Mouse (Mus musculus) forebrain, embryonic 10.5 days (tissue): ENCODE results near the gene Bhlhe23. TPM values are rescaled to one million over a fixed set of nuclear protein-coding genes. Genes with fewer than 3 reads are reported as not detected.

Experiments used
- DNase-seq: peaks from one replicate; pipeline ENCODE4 v3.0.0-alpha.2; 2017; ENCODE audit warnings: low spot score; ENCODE audit errors: extremely low spot score
- H3K27ac ChIP-seq: fragments of 300-500 bp; sonication (generic); 2 replicates; pipeline ENCODE4 v1.5.1; 2016; ENCODE audit warnings: mild to moderate bottlenecking
- H3K27me3 ChIP-seq: fragments of 300-500 bp; sonication (generic); 2 replicates; pipeline ENCODE4 v1.6.1; 2016; ENCODE audit warnings: mild to moderate bottlenecking; ENCODE audit not compliant: poor library complexity, severe bottlenecking
- H3K36me3 ChIP-seq: fragments of 300-500 bp; sonication (generic); replicated peaks from 2 replicates; pipeline ENCODE4 v1.6.1; 2016; ENCODE audit warnings: mild to moderate bottlenecking, moderate library complexity
- H3K4me1 ChIP-seq: fragments of 300-500 bp; sonication (generic); 2 replicates; pipeline ENCODE4 v1.6.1; 2016
- H3K4me3 ChIP-seq: fragments of 300-500 bp; sonication (generic); 2 replicates; pipeline ENCODE4 v1.5.1; 2016; ENCODE audit warnings: mild to moderate bottlenecking, moderate library complexity
- H3K9me3 ChIP-seq: fragments of 300-500 bp; sonication (generic); 2 replicates; pipeline ENCODE4 v1.6.1; 2016; ENCODE audit warnings: mild to moderate bottlenecking, moderate library complexity
- whole genome bisulfite sequencing: fragments of 180-500 bp; shearing (Covaris S2); methylation state at CpG from one replicate; pipeline ENCODE4 v1.1.7; 2016; 5-methylcytosine and 5-hydroxymethylcytosine counted together
- polyA plus RNA-seq: library from polyadenylated mRNA; unstranded; fragments of >200 nt; fragmentation: Nextera tagmentation; extraction: Ambion mirVana; gene quantifications from 2 replicates; pipeline ENCODE4 v1.2.1, GENCODE M21; 2016

Bhlhe23 gene
- polyA plus RNA-seq, 1 experiment from 2014 or later, result 0.47 TPM

GRCm38 (mm10) chr2:180735232-180735631, 41.5 kb downstream of the Bhlhe23 start:
- Histone ChIP-seq H3K4me3 (no peak overlapping the region), H3K9me3 (no peaks in the 10 kb centered on the region), H3K27me3 (no peaks in the 10 kb centered on the region), H3K27ac (no peak overlapping the region), H3K36me3 (no peaks in the 10 kb centered on the region), H3K4me1 (peaks cover 3% of the 10 kb centered on the region; the same call in 1 of the 2 replicates)
- WGBS, result 90% methylated on average over 7 of the region's 7 CpGs
- no peak for DNase-seq

- H3K36me3 ChIP-seq, result no peaks in the 10 kb centered on the region
- peaks cover 2% of the 10 kb centered on the region; the same call in 1 of the 2 replicates for H3K4me1 ChIP-seq
- 72% methylated on average over 6 of the region's 6 CpGs for WGBS
- H3K4me3 ChIP-seq, result no peak overlapping the region
- no peaks in the 10 kb centered on the region for H3K27me3 ChIP-seq
- H3K9me3 ChIP-seq, result no peaks in the 10 kb centered on the region
- DNase-seq, result no peak
- no peak overlapping the region for H3K27ac ChIP-seq
Measured at GRCm38 (mm10) chr2:180731984-180732383, 44.7 kb downstream of the Bhlhe23 start.

- peaks cover 2% of the 10 kb centered on the region; the same call in 1 of the 2 replicates for H3K4me1 ChIP-seq
- H3K27ac ChIP-seq, result no peak overlapping the region
- no peaks in the 10 kb centered on the region for H3K27me3 ChIP-seq
- no peaks in the 10 kb centered on the region for H3K9me3 ChIP-seq
- no peak for DNase-seq
- H3K36me3 ChIP-seq, result no peaks in the 10 kb centered on the region
- no peak overlapping the region for H3K4me3 ChIP-seq
- WGBS, result 82% methylated on average over 3 of the region's 3 CpGs
Measured at GRCm38 (mm10) chr2:180731036-180731435, 45.7 kb downstream of the Bhlhe23 start.

GRCm38 (mm10) chr2:180727613-180728021, 49.1 kb downstream of the Bhlhe23 start:
- no peaks in the 10 kb centered on the region for H3K27me3 ChIP-seq
- no peak overlapping the region for H3K27ac ChIP-seq
- 65% methylated on average over 4 of the region's 4 CpGs for WGBS
- DNase-seq, result no peak
- no peak overlapping the region for H3K4me3 ChIP-seq
- no peaks in the 10 kb centered on the region for H3K9me3 ChIP-seq
- peaks cover 19% of the 10 kb centered on the region for H3K36me3 ChIP-seq
- peaks cover 14% of the 10 kb centered on the region for H3K4me1 ChIP-seq

GRCm38 (mm10) chr2:180726658-180727442, 49.9 kb downstream of the Bhlhe23 start:
- no peak overlapping the region for H3K27ac ChIP-seq
- 73% methylated on average over 6 of the region's 6 CpGs for WGBS
- no peak for DNase-seq
- H3K9me3 ChIP-seq, result no peaks in the 10 kb centered on the region
- no peaks in the 10 kb centered on the region for H3K27me3 ChIP-seq
- H3K36me3 ChIP-seq, result peaks cover 27% of the 10 kb centered on the region
- H3K4me1 ChIP-seq, result peaks cover 14% of the 10 kb centered on the region
- no peak overlapping the region for H3K4me3 ChIP-seq

- DNase-seq, result no peak
- H3K4me1 ChIP-seq, result peaks cover 14% of the 10 kb centered on the region
- no peaks in the 10 kb centered on the region for H3K27me3 ChIP-seq
- H3K9me3 ChIP-seq, result no peaks in the 10 kb centered on the region
- peaks cover 35% of the 10 kb centered on the region for H3K36me3 ChIP-seq
- WGBS, result 45% methylated on average over 8 of the region's 8 CpGs
- no peak overlapping the region for H3K27ac ChIP-seq
- no peak overlapping the region for H3K4me3 ChIP-seq
Measured at GRCm38 (mm10) chr2:180725856-180726629, 50.7 kb downstream of the Bhlhe23 start.

GRCm38 (mm10) chr2:180725414-180725778, 51.3 kb downstream of the Bhlhe23 start:
- no peak for DNase-seq
- no peaks in the 10 kb centered on the region for H3K27me3 ChIP-seq
- 5% methylated on average over 6 of the region's 6 CpGs for WGBS
- H3K4me3 ChIP-seq, result no peak overlapping the region; the same call in 1 of the 2 replicates
- peaks cover 41% of the 10 kb centered on the region for H3K36me3 ChIP-seq
- H3K4me1 ChIP-seq, result peaks cover 14% of the 10 kb centered on the region
- no peak overlapping the region for H3K27ac ChIP-seq
- H3K9me3 ChIP-seq, result no peaks in the 10 kb centered on the region

GRCm38 (mm10) chr2:180724585-180725413, 51.9 kb downstream of the Bhlhe23 start, which contains the start of gene Slc17a9:
Slc17a9 (plus strand) TSS chr2:180725263.
- Histone ChIP-seq H3K4me3 (no peak within 1 kb of the TSS; the same call in 1 of the 2 replicates), H3K9me3 (no peaks in the 10 kb centered on the region), H3K36me3 (peaks cover 47% of the 10 kb centered on the region), H3K4me1 (peaks cover 14% of the 10 kb centered on the region), H3K27ac (no peak within 1 kb of the TSS), H3K27me3 (no peaks in the 10 kb centered on the region)
- no peak for DNase-seq
- WGBS, result 6% methylated on average over 18 of the region's 18 CpGs

Other genes with a start within 250 kb of the Bhlhe23 start
- gene Mrgbp, start 195.6 kb downstream of the Bhlhe23 start, polyA plus RNA-seq, result 41.1 and 44.3 TPM in 2 replicates
- 103 and 104 TPM in 2 replicates for gene Ogfr, start 187.7 kb downstream of the Bhlhe23 start, polyA plus RNA-seq
- gene Col9a3, start 179.1 kb downstream of the Bhlhe23 start, polyA plus RNA-seq, result 3.6 and 3.7 TPM in 2 replicates
- gene Tcfl5, start 134.2 kb downstream of the Bhlhe23 start, polyA plus RNA-seq, result 0.20 and 0.30 TPM in 2 replicates
- 33.8 and 34.3 TPM in 2 replicates for gene Dido1, start 66.9 kb downstream of the Bhlhe23 start, polyA plus RNA-seq
- gene Gid8, start 66.8 kb downstream of the Bhlhe23 start, polyA plus RNA-seq, result 46.8 and 47.7 TPM in 2 replicates
- 0.46 and 0.95 TPM in 2 replicates for gene Slc17a9, start 51.6 kb downstream of the Bhlhe23 start, polyA plus RNA-seq
- gene Ythdf1, start 144.0 kb upstream of the Bhlhe23 start, polyA plus RNA-seq, result 47.4 and 56.6 TPM in 2 replicates
- gene Birc7, start 152.1 kb upstream of the Bhlhe23 start, polyA plus RNA-seq, result 0.54 and 0.56 TPM in 2 replicates
- gene Nkain4, start 177.8 kb upstream of the Bhlhe23 start, polyA plus RNA-seq, result 19.7 and 27.0 TPM in 2 replicates
- 79.5 and 80.3 TPM in 2 replicates for gene Arfgap1, start 190.3 kb upstream of the Bhlhe23 start, polyA plus RNA-seq
- gene Col20a1, start 209.6 kb upstream of the Bhlhe23 start, polyA plus RNA-seq, result 0.07 and 0.17 TPM in 2 replicates